Mouse (Mus musculus): ENCODE data around the gene Pcp4l1.

DNA sequence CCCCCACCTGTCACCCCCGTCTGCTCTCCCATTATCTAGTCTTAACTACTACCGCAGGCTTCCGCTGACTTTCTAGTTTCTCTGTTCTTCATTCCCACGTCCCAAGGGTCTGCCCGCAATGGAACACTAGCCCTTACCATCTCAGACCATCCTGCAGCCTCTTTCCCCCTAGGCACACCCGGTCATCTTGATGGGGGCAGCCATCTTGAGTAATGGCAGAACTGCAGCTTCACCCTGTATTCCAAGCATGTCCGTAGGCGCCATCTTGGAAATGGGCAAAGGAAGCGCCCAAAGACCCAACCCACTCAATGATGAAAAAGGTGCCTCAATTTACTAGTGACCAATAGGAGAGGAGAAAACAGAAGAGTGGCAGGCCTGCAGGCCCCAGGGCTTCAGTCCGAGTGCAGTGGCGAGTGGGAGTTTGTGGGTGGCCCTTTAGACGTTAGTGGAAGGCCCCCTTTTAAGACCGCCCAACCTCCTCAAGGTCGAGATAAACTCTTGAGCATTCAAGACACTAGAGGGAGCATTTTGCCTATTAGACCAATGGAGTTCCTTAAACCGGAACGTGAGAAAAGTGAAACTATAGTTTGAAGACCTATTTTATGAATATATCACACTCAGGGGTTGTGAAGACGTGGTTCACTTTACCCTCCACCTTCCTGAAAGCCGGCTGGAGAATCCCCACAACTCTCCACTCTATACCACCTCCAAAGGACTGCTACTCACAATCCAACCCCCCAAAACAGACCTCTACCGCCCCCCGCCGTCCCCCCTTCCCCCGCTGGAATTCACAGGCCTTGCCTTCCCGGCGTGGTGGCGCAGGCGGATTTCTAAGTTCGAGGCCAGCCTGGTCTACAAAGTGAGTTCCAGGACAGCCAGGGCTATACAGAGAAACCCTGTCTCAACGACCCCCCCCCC, 26.4 kb upstream of the Pcp4l1 start, which contains the start of gene Tomm40l:
- TF ChIP-seq GATA1 (IDR thresholded peaks at IDR 0.05; ENCODE audit: borderline replicate concordance, low read length) (no peak), FLI1 (IDR thresholded peaks at IDR 0.05; ENCODE audit: low read length) (no peak)

Measured in megakaryocyte, embryonic 14.5 days (primary cell).